Mouse (Mus musculus): Measurements from ENCODE around the gene Gdpd3. TPM values are rescaled to one million over a fixed set of nuclear protein-coding genes. Genes with fewer than 3 reads are reported as not detected.
A peak's percentile ranks its signal among the peaks of the same experiment; 100 is the strongest.

Gdpd3 gene
- total and polyA plus RNA-seq, 2 experiments from 2014 or later, result 0.99 to 3.4 TPM

GRCm38 (mm10) chr7:126801057-126801422 lies 34.9 kb downstream of the Gdpd3 start:
- H3K4me3 ChIP-seq (ENCODE audit: low read length), result no peak overlapping the region
- H3K27me3 ChIP-seq (ENCODE audit: insufficient read depth, low read length), result no peaks in the 10 kb centered on the region
- no peak for TF ChIP-seq CTCF (IDR thresholded peaks at IDR 0.05; ENCODE audit: low read depth)
- H3K4me1 ChIP-seq (ENCODE audit: insufficient read depth, low read length), result peaks cover 5% of the 10 kb centered on the region
- H3K4me2 ChIP-seq (ENCODE audit: low read depth, low read length), result no peak overlapping the region
- H3K36me3 ChIP-seq (ENCODE audit: insufficient read depth, low read length), result peaks cover 13% of the 10 kb centered on the region
- H3K9me3 ChIP-seq (ENCODE audit: low read length), result no peaks in the 10 kb centered on the region
- 98% methylated on average over 16 of the region's 16 CpGs for WGBS
- H3K9ac ChIP-seq (replicated peaks; ENCODE audit: low read length), result no peak overlapping the region; the same call in 1 of the 2 replicates
- no peak for DNase-seq (ENCODE audit: low spot score)
- ATAC-seq, result no peak
- H3K27ac ChIP-seq, result no peak overlapping the region

- H3K4me3 ChIP-seq (ENCODE audit: low read length), result no peak overlapping the region
- no peaks in the 10 kb centered on the region for H3K9me3 ChIP-seq (ENCODE audit: low read length)
- no peak overlapping the region for H3K9ac ChIP-seq (replicated peaks; ENCODE audit: low read length)
- no peak for ATAC-seq
- no peaks in the 10 kb centered on the region for H3K27me3 ChIP-seq (ENCODE audit: insufficient read depth, low read length)
- no peak for TF ChIP-seq CTCF (IDR thresholded peaks at IDR 0.05; ENCODE audit: low read depth)
- H3K27ac ChIP-seq, result no peak overlapping the region
- peaks cover 5% of the 10 kb centered on the region; the same call in 1 of the 2 replicates for H3K36me3 ChIP-seq (ENCODE audit: insufficient read depth, low read length)
- no peak for DNase-seq (ENCODE audit: low spot score)
- WGBS, result 89% methylated on average over 11 of the region's 11 CpGs
- H3K4me1 ChIP-seq (ENCODE audit: insufficient read depth, low read length), result peaks cover 5% of the 10 kb centered on the region
- H3K4me2 ChIP-seq (ENCODE audit: low read depth, low read length), result no peak overlapping the region
Observed at GRCm38 (mm10) chr7:126802134-126802889, 36.2 kb downstream of the Gdpd3 start.

- no peak overlapping the region for H3K4me3 ChIP-seq (ENCODE audit: low read length)
- ATAC-seq (no peak), DNase-seq (ENCODE audit: low spot score) (no peak)
- H3K27me3 ChIP-seq (ENCODE audit: insufficient read depth, low read length), result no peaks in the 10 kb centered on the region
- no peak overlapping the region for H3K9ac ChIP-seq (replicated peaks; ENCODE audit: low read length)
- no peak for TF ChIP-seq CTCF (IDR thresholded peaks at IDR 0.05; ENCODE audit: low read depth)
- H3K4me2 ChIP-seq (ENCODE audit: low read depth, low read length), result no peak overlapping the region
- H3K9me3 ChIP-seq (ENCODE audit: low read length), result no peaks in the 10 kb centered on the region
- H3K4me1 ChIP-seq (ENCODE audit: insufficient read depth, low read length), result peaks cover 5% of the 10 kb centered on the region
- H3K27ac ChIP-seq, result no peak overlapping the region
- WGBS, result 95% methylated on average over 6 of the region's 6 CpGs
- peaks cover 5% of the 10 kb centered on the region; the same call in 1 of the 2 replicates for H3K36me3 ChIP-seq (ENCODE audit: insufficient read depth, low read length)
Observed at GRCm38 (mm10) chr7:126803181-126803580, 37.0 kb downstream of the Gdpd3 start.

GRCm38 (mm10) chr7:126803751-126804150 lies 37.6 kb downstream of the Gdpd3 start:
- peaks cover 5% of the 10 kb centered on the region; the same call in 1 of the 2 replicates for H3K36me3 ChIP-seq (ENCODE audit: insufficient read depth, low read length)
- H3K4me3 ChIP-seq (ENCODE audit: low read length), result no peak overlapping the region
- ATAC-seq (no peak), DNase-seq (ENCODE audit: low spot score) (no peak)
- peaks cover 5% of the 10 kb centered on the region for H3K4me1 ChIP-seq (ENCODE audit: insufficient read depth, low read length)
- no peaks in the 10 kb centered on the region for H3K27me3 ChIP-seq (ENCODE audit: insufficient read depth, low read length)
- no peak overlapping the region for H3K4me2 ChIP-seq (ENCODE audit: low read depth, low read length)
- H3K27ac ChIP-seq, result no peak overlapping the region
- H3K9ac ChIP-seq (replicated peaks; ENCODE audit: low read length), result no peak overlapping the region
- TF ChIP-seq CTCF (IDR thresholded peaks at IDR 0.05; ENCODE audit: low read depth), result no peak
- no peaks in the 10 kb centered on the region for H3K9me3 ChIP-seq (ENCODE audit: low read length)

GRCm38 (mm10) chr7:126806956-126807355 lies 40.8 kb downstream of the Gdpd3 start:
- H3K4me2 ChIP-seq (ENCODE audit: low read depth, low read length), result no peak overlapping the region
- no peak for TF ChIP-seq CTCF (IDR thresholded peaks at IDR 0.05; ENCODE audit: low read depth)
- WGBS, result 67% methylated on average over 6 of the region's 6 CpGs
- no peak for ATAC-seq
- DNase-seq (ENCODE audit: low spot score), result no peak
- H3K9ac ChIP-seq (replicated peaks; ENCODE audit: low read length), result no peak overlapping the region
- no peak overlapping the region for H3K27ac ChIP-seq
- H3K9me3 ChIP-seq (ENCODE audit: low read length), result no peaks in the 10 kb centered on the region
- H3K4me1 ChIP-seq (ENCODE audit: insufficient read depth, low read length), result no peaks in the 10 kb centered on the region
- H3K4me3 ChIP-seq (ENCODE audit: low read length), result no peak overlapping the region
- peaks cover 5% of the 10 kb centered on the region; the same call in 1 of the 2 replicates for H3K36me3 ChIP-seq (ENCODE audit: insufficient read depth, low read length)
- H3K27me3 ChIP-seq (ENCODE audit: insufficient read depth, low read length), result no peaks in the 10 kb centered on the region

GRCm38 (mm10) chr7:126807405-126807804 lies 41.3 kb downstream of the Gdpd3 start:
- WGBS, result 68% methylated on average over 4 of the region's 4 CpGs
- no peak overlapping the region for H3K27ac ChIP-seq
- H3K4me1 ChIP-seq (ENCODE audit: insufficient read depth, low read length), result no peaks in the 10 kb centered on the region
- no peak overlapping the region for H3K9ac ChIP-seq (replicated peaks; ENCODE audit: low read length)
- no peaks in the 10 kb centered on the region for H3K27me3 ChIP-seq (ENCODE audit: insufficient read depth, low read length)
- no peak for TF ChIP-seq CTCF (IDR thresholded peaks at IDR 0.05; ENCODE audit: low read depth)
- DNase-seq (ENCODE audit: low spot score) (no peak), ATAC-seq (no peak)
- H3K9me3 ChIP-seq (ENCODE audit: low read length), result no peaks in the 10 kb centered on the region
- peaks cover 5% of the 10 kb centered on the region; the same call in 1 of the 2 replicates for H3K36me3 ChIP-seq (ENCODE audit: insufficient read depth, low read length)
- peak overlapping the region; percentile 67 for H3K4me2 ChIP-seq (ENCODE audit: low read depth, low read length)
- H3K4me3 ChIP-seq (ENCODE audit: low read length), result no peak overlapping the region
